Mouse (Mus musculus): ENCODE measurements around the gene Vcl.

The Vcl gene

DNA sequence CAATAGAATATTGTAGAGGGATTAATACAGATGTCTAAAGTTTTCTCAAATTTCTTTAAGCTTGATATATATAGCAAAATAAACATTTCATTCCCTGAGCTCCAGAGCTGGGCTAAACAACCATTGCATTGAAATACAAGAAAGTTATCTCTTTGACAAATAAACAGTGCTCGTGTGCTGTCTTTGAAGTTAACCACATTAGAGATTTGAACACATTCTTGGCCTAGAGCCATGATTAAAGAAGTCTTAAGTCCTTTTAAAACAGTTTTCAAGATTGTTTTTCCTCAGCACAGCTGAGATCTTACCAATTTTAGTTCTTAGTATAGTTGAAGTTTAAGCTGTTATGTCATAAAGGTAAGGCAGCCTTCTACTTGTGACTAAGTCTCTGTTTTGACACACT lies 135.1 kb downstream of the Vcl start:
- DNase-seq (ENCODE audit: low spot score in 2 of 2) = no peak

DNA sequence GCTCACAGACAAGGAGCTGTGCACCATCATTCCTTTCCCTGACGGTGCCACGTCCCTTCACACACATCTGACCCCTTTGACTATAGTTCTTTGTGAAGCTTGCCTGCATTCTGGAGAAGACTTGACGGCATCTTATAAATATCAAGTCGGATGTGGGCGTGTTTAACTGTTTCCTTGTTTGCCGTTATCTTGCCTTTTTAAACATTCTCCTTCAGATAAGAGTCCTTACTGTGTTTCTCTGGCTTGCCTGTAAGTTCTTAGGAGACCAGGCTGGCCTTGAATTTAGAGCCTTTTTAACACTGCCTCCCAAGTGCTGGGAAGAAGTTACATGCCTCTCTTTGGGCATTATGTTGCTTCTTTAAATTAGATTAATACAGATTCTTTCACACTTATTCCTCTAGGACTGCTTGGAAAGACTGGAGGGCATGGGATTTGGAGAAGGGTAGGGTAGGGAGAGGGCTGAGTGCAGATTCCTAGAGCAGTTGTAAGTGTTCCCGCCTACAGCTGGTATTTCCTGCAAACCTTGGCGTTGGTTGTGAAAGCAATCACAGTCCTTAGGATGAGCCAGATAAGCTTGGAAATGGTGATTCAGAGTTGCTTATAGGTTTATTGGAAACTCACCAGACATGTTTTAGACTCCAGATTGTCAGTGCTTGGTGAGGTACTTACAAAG lies 136.4 kb downstream of the Vcl start:
- DNase-seq (ENCODE audit: low spot score in 2 of 2) = no peak

DNA sequence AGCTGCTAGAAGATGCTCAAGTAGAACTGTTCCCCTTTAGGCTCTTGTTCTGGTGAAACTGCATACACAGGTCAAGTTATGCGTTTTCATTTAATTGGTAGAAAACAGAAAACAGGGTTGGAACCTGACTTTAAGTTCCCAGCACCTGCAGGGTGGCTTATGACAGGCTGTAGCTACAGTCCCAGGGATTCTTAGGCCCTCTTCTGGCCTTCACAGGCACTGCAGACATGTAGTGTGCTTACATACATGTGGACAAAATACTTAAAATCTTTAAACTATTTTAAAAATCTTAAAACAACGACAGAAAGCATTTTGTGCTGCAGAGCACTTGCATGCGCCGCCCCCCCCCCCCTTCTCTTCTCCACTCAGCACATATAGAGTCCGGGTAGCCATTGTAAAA lies 140.4 kb downstream of the Vcl start:
- DNase-seq (ENCODE audit: low spot score in 2 of 2) = no peak

DNA sequence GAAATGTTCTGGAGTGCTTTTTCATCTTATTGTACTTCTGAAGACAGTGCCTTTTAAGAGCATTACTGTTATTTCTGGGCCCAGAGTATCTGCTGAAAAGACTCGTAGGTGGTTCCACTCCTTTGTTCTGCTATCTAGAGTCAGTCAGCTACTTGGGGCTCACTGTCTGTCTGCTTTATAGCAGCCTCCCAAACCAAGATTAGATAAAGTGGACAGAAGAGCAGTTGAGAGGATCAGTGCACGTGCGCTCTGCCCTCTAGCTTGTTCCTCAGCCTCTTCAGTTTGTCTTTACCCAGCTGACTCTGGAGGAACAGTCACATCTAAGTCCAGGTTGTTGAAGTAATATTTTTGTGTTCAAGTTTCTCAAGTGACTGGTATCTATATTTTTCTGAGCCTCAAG lies 144.8 kb downstream of the Vcl start:
- no peak for DNase-seq (ENCODE audit: low spot score in 2 of 2)

DNA sequence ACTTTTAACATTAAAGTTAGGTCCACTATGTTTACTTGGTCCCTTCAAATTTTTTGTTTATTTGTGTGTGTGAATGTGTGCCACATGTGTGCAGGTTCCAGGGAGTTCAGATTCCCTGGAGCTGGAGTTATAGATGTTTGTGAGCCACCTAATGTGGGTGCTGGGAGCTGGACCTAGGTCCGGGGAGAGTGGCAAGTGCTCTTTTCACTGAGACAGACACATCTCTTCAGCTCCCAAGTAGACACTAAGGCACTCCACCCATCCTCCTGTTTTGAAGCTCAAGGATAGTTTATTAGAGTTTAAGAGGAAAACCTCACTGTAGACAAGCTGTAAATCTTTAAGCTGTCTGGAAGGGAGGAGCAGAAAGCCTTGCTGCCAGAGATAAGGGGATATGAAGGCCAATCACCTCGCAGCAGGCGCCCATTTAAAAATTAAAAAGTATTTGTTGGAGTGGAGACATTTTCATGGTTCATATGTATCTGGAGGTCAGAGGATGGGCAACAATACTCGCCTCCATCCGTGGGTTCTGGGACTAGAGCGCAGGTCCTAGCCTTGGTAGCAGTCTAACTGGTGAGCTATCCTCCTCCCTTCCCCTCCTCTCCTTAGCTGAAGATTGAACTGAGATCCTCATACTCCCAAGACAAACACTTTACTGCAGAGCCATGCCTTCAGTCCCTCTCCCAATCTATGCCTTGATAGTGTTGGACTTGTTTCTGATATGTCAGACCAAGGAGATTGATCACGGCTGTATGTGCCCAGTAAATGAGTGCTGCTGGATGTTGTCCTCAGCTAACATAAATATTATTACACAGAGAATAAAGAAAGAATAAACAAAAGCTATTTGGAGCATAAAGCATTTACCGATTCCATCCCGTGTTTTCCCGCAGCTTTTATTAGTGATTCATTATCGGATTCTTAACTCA lies 145.5 kb downstream of the Vcl start:
- DNase-seq (ENCODE audit: low spot score in 2 of 2) = peak in 1 of 2 experiments; percentile 41

DNA sequence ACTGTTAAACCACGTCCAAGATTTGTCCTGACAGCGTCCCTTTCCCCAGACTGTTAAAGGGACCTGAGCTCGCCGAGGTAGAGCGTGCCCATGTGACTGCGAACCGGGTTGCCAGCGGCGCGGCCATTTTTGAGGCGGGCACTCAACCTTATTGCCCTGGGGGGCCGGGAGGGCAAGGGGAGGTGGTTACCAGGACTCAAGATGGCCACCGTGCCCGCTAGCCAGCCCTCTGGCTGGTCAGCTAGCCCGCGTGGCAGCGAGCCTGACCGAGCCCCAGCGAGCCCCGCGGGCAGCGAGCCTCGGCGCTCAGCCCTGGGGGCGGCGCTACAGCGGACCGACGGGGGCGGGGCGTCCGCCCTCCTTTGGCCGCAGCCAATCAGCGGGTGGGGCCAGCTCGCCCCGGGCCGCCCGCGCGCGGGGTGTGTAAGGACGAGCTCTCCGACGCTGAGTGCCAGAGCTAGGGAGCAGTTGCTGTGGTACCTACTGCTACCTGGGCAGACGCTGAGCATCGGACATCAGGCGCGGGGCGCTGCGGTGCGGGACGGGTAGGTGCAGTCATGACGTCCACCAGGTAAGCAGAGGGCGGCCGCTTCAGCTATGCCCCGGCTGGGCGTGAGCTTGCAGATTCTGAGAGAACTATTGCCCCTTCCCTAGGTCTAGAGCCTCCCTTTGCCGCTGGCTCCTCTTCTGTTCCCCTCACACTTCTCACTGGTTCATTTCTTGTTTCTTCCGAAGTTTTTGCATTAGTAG lies 146.7 kb downstream of the Vcl start:
- peak; percentile 94 to 97 for DNase-seq (ENCODE audit: low spot score in 2 of 2)

DNA sequence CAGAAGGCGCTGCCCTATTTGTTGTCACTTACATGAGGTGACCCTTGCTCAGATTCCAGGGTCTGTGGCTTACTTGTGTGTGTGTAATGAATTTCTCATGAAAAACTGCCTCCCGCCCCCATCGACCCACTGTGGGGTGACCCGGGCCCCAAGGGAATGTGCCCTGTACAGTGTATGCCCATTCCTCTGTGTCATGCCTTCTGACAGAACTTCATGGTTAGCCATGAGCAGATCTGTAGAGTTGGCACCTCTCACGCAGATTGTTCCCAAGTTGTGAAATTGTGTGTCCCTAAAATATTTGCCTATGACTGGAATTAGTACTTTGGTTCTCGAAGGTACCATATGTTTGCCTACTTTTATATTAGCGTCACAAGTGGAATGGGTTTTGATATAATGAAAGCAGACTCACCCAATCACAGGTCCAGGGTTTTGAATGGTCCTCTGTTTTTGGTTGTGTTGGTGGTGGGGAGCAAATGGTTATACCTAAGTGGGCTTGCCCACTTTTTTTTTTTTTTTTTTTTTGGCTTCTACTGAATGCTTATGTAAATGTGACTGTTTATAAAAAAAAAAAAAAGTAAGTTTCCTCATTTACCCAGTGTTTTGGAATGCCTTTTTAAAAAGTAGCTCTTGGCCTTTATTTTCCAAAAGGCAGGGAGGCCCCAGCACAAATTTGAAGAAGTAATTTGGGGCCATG lies 147.4 kb downstream of the Vcl start:
- DNase-seq (ENCODE audit: low spot score in 2 of 2) = peak in 1 of 2 experiments; percentile 22

DNA sequence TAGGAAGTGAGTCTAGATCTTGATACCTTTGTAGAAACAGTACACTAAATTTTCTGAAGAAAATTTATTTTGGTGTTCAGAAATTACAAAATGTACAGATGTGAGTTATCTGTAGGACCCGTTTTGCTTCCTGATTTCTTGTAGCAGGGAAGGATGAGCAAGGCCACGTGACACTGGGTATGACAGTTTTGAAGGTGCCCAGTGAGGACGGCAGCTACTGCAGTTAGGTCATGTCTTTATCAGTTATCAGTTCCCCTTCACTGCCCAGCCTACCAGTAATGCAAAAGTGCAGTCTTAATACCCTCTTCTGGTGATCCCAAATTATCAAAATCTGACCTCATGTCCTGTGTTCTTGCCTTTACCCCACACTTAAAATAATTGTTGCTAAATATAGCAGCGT lies 148.7 kb downstream of the Vcl start:
- DNase-seq (ENCODE audit: low spot score in 2 of 2) = no peak

DNA sequence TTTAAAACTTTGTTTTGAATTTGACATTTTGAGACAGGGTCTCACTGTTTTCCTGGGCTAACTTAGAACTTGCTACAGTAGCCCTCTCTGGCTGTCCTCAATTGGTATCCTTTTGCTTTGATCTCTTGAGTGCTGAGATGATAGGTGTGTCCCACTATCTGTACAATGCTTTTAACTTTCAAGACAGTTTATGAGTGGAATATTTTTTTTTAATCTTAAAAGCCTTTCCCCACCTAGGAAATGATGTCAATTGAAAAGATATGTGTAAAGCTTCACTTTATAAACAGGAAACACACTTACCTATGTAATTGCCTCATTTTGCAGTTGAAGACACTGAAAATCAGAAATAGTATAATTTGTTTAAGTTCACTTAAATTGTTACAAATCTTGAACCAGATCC lies 149.3 kb downstream of the Vcl start:
- no peak for DNase-seq (ENCODE audit: low spot score in 2 of 2)

DNA sequence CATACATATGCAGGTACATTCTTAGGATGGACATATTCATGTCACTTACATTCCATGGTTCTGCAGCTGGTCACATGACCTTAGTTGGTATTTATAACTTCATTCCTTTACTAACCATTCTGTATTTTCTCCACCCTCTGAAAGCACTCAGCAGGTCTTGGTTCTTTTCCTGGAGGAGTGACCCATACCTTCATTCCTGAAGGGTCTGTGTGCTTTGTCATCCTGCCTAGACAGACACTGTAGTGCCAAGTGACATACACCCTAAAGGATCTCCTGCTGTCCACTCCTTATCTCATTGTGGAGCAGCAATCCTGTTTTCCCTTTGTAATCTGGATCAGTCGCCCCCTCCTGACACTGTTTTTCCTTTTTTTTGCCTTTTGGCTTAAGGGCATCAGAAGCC lies 153.6 kb downstream of the Vcl start:
- no peak for DNase-seq (ENCODE audit: low spot score in 2 of 2)

All from spleen, postnatal 4 days (tissue).